Mouse (Mus musculus) intestine, postnatal 0 days (tissue): ENCODE data around the gene Hist1h2bh. TPM values are rescaled to one million over a fixed set of nuclear protein-coding genes. Genes with fewer than 3 reads are reported as not detected.

Source experiments
- ATAC-seq: fragments of 200-750 bp; cut with Nextera tagmentation; 2 replicates; pipeline ENCODE4 v1.8.0; 2017; ENCODE audit warnings: mild to moderate bottlenecking, moderate TSS enrichment, moderate library complexity
- H3K27ac ChIP-seq: fragments of 300-500 bp; sonication (generic); 2 replicates; pipeline ENCODE4 v1.5.1; 2014; ENCODE audit warnings: mild to moderate bottlenecking, low read depth, low read length, moderate library complexity
- H3K27me3 ChIP-seq: fragments of 300-500 bp; sonication (generic); replicated peaks from 2 replicates; pipeline ENCODE4 v1.6.1; 2014; ENCODE audit warnings: low read length, mixed read lengths; ENCODE audit not compliant: control insufficient read depth, insufficient read depth
- H3K36me3 ChIP-seq: fragments of 300-500 bp; sonication (generic); 2 replicates; pipeline ENCODE4 v1.6.1; 2014; ENCODE audit warnings: mild to moderate bottlenecking, moderate library complexity; ENCODE audit not compliant: control insufficient read depth, insufficient read depth
- H3K4me1 ChIP-seq: fragments of 300-500 bp; sonication (generic); replicated peaks from 2 replicates; pipeline ENCODE4 v1.6.1; 2014; ENCODE audit warnings: antibody characterized with exemption, low read length, mixed read lengths; ENCODE audit not compliant: control insufficient read depth, insufficient read depth
- H3K4me2 ChIP-seq: fragments of 300-500 bp; sonication (generic); replicated peaks from 2 replicates; pipeline ENCODE4 v1.6.1; 2014; ENCODE audit warnings: low read depth, mild to moderate bottlenecking, moderate library complexity
- H3K4me3 ChIP-seq: fragments of 300-500 bp; sonication (generic); 2 replicates; pipeline ENCODE4 v1.5.1; 2014; ENCODE audit warnings: low read depth, low read length
- H3K9ac ChIP-seq: fragments of 300-500 bp; sonication (generic); 2 replicates; pipeline ENCODE4 v1.6.1; 2014; ENCODE audit warnings: mild to moderate bottlenecking, low read depth, low read length
- H3K9me3 ChIP-seq: fragments of 300-500 bp; sonication (generic); 2 replicates; pipeline ENCODE4 v1.6.1; 2016; ENCODE audit warnings: mixed run types; ENCODE audit not compliant: control insufficient read depth
- CTCF ChIP-seq: sonication (generic); IDR thresholded peaks from 2 replicates; pipeline ENCODE4 v1.5.1; 2016; ENCODE audit warnings: low read depth, mild to moderate bottlenecking, control low read depth, antibody characterized with exemption, moderate library complexity
- WGBS: fragments of 180-500 bp; shearing (Covaris S2); extraction: QIAGEN DNeasy Blood & Tissue Kit; methylation state at CpG from one replicate; pipeline ENCODE4 v1.1.7; 2014; 5-methylcytosine and 5-hydroxymethylcytosine counted together
- polyA plus RNA-seq: library from polyadenylated mRNA; unstranded; fragments of >200 nt; fragmentation: Nextera tagmentation; extraction: Ambion mirVana; gene quantifications from 2 replicates; pipeline ENCODE4 v1.2.1, GENCODE M21; 2015

Hist1h2bh gene
- polyA plus RNA-seq, 1 experiment from 2014 or later = 0.23 TPM

DNA sequence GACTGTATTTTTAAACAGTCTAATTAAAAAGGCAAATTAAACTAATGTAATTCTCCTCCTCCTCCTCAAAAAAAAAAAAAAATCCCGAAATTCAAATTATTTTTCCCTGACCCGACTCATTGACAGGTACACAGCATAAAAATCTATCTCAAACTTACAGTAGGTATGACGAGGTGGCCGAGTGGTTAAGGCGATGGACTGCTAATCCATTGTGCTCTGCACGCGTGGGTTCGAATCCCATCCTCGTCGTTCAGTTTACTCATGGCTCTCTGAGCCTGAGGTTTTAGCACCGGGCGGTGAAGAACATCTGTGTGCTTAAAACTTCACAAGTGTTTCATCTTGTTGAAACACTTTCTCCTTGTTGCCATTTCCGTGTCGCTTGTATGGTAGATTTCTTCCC lies 21.5 kb downstream of the Hist1h2bh start:
- Histone ChIP-seq H3K9ac (no peak overlapping the region), H3K4me1 (peaks cover 3% of the 10 kb centered on the region; the same call in 1 of the 2 replicates), H3K27me3 (no peaks in the 10 kb centered on the region), H3K36me3 (no peaks in the 10 kb centered on the region), H3K27ac (no peak overlapping the region), H3K9me3 (no peaks in the 10 kb centered on the region), H3K4me3 (no peak overlapping the region), H3K4me2 (peak overlapping the region; percentile 32)
- no peak for ATAC-seq
- WGBS = 1% methylated on average over 14 of the region's 14 CpGs
- no peak for TF ChIP-seq CTCF

DNA sequence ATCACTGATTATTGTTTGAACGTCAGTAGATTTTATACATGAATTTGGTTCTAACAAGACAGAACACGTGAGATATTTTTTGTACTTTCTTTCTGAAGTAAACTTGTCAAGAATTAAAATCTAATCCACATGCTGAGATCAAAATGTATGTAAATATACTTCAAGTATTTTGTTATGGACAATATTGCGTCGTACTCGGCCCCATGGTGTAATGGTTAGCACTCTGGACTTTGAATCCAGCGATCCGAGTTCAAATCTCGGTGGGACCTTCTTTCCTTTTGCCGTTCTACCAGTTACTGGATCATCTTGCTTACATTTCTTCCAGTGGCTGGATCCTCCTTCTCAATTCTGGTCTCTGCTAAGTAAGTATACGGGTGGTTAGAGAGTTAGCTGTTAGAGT lies 23.8 kb downstream of the Hist1h2bh start:
- no peaks in the 10 kb centered on the region for H3K4me1 ChIP-seq
- no peaks in the 10 kb centered on the region for H3K36me3 ChIP-seq
- H3K27ac ChIP-seq = no peak overlapping the region
- H3K4me3 ChIP-seq = peak overlapping the region; percentile 52
- TF ChIP-seq CTCF = no peak
- H3K27me3 ChIP-seq = no peaks in the 10 kb centered on the region
- H3K9ac ChIP-seq = peak overlapping the region; percentile 18; the same call in 1 of the 2 replicates
- peak overlapping the region; percentile 71 for H3K4me2 ChIP-seq
- ATAC-seq = peak; percentile 26; the same call in 1 of the 2 replicates
- 1% methylated on average over 10 of the region's 10 CpGs for WGBS
- no peaks in the 10 kb centered on the region for H3K9me3 ChIP-seq

DNA sequence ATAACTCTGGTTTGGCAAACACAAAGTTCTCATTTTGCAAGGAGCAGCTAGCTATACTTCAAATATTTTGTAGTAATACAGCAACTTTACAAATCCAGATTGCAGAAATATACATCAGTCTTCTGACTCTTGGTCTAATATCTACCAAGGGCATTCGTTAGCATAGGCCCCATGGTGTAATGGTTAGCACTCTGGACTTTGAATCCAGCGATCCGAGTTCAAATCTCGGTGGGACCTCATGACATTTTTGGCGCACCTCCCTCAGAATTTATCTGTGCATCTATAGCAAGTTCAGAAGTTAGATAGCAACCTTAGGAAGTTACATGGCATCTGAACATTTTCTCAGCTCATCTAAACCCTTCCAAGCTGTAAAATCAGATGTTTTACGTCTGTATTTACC lies 24.3 kb downstream of the Hist1h2bh start:
- WGBS = 0% methylated on average over 6 of the region's 6 CpGs
- peak overlapping the region; percentile 52 for H3K4me3 ChIP-seq
- peak overlapping the region; percentile 18; the same call in 1 of the 2 replicates for H3K9ac ChIP-seq

DNA sequence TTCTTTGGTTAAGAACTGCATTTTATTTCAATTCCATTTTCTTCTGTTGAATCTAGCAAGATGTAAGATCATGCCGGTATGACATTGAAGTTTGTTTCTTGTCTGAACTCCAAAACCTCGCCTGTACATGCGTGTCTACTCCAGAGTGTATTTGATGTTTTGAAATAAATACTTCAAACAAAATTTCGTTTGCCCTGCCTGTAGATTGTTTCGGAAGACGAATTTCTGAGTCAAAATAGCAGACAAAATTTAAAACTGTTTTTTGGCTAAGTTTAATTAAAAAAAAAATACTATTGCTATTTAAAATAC lies 24.9 kb downstream of the Hist1h2bh start:
- WGBS = under 1% methylated on average over 6 of the region's 6 CpGs
- Histone ChIP-seq H3K4me2 (peak overlapping the region; percentile 71), H3K36me3 (no peaks in the 10 kb centered on the region), H3K4me3 (peak overlapping the region; percentile 52), H3K9ac (no peak overlapping the region), H3K27ac (no peak overlapping the region), H3K27me3 (no peaks in the 10 kb centered on the region), H3K9me3 (no peaks in the 10 kb centered on the region), H3K4me1 (no peaks in the 10 kb centered on the region)
- TF ChIP-seq CTCF = no peak
- no peak for ATAC-seq

More for the DNA sequence above, 24.3 kb downstream of the Hist1h2bh start:
- Histone ChIP-seq H3K36me3 (no peaks in the 10 kb centered on the region), H3K27ac (no peak overlapping the region), H3K27me3 (no peaks in the 10 kb centered on the region), H3K4me1 (no peaks in the 10 kb centered on the region), H3K9me3 (no peaks in the 10 kb centered on the region), H3K4me2 (peak overlapping the region; percentile 71)
- ATAC-seq = peak; percentile 46; the same call in 1 of the 2 replicates
- no peak for TF ChIP-seq CTCF

DNA sequence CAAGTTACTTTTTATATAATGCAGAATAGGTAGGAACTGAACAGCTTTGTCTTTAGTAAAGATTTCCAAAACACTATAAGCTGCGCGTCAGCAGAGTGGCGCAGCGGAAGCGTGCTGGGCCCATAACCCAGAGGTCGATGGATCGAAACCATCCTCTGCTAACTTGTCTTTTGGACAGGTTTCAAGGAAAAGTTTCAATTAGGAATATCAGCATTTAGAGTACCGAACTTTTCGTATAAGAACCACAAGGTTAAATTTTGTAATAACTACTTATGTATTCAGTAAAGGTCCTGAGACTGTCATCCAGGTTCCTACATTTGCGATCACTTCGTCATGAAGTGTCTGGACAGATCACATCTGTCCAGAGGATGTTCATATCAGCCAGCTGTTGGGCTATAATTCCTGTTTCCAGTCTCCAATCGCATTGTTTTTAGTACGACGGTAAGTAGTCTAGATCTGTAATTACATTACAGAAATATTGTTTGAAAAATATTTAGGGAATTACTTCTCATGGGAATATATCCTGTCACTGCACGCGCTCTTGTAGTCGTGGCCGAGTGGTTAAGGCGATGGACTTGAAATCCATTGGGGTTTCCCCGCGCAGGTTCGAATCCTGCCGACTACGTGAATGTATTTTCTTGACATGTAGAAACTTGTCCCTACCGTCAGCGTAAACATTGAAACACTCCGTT lies 25.4 kb downstream of the Hist1h2bh start:
- Histone ChIP-seq H3K4me1 (no peaks in the 10 kb centered on the region), H3K36me3 (no peaks in the 10 kb centered on the region), H3K4me3 (peak overlapping the region; percentile 52), H3K4me2 (peak overlapping the region; percentile 71), H3K27ac (peak overlapping the region; percentile 24; the same call in 1 of the 2 replicates), H3K9ac (0 out of 2 replicates have a peak overlapping the region, but pooled peaks have one; percentile 2), H3K9me3 (no peaks in the 10 kb centered on the region), H3K27me3 (no peaks in the 10 kb centered on the region)
- TF ChIP-seq CTCF = no peak
- under 1% methylated on average over 27 of the region's 27 CpGs for WGBS
- peak; percentile 91 for ATAC-seq

DNA sequence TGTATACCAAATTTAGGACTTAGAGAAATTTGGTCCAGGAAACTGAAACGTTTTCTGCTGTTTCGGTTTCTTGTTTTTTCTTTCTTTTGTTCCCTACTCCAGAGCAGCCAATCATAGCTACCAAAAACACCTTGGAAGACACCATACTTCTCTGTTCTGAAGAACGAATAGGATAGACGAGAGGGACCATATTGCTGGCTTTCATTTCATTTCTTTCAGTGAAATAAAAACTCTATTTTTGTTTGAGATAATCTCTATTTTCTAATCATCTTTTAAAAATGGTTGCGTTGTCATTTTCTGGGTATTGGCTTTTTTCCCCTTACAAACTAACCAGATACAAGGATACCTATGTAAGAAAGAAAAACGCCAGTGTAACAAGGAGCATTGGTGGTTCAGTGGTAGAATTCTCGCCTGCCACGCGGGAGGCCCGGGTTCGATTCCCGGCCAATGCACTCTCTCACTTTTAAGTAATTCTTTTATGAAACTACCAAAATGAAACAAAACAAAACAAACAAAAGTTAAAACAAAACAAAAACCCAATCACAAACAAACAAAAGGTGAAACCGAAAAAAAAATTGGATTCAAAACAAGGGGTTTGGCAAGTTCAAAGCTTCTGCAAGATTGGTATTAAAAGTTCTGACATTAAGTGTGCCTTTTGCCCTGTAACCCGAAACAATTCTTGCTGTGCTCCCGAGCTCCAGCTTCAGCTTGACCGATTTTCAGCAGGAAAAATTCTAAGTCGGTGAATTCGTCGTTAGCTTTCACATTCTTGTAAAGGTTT lies 26.2 kb downstream of the Hist1h2bh start:
- no peaks in the 10 kb centered on the region for H3K9me3 ChIP-seq
- no peak for TF ChIP-seq CTCF
- no peaks in the 10 kb centered on the region for H3K27me3 ChIP-seq
- peak; percentile 62 for ATAC-seq
- peak overlapping the region; percentile 52 for H3K4me3 ChIP-seq
- H3K9ac ChIP-seq = 0 out of 2 replicates have a peak overlapping the region, but pooled peaks have one; percentile 2
- peak overlapping the region; percentile 24; the same call in 1 of the 2 replicates for H3K27ac ChIP-seq
- H3K4me1 ChIP-seq = no peaks in the 10 kb centered on the region
- no peaks in the 10 kb centered on the region for H3K36me3 ChIP-seq
- H3K4me2 ChIP-seq = peak overlapping the region; percentile 71
- WGBS = under 1% methylated on average over 19 of the region's 19 CpGs
